In genomic region chr4:133410994-133411393, GRCm38 (mm10) we compare ENCODE assay signal across 26 mouse cellular contexts.
"Had no signal": no experiment of that assay in that cellular context is flagged by ENCODE, and none has a peak within 500 bp of the region (broad histone marks: within the 10 kb centered on the region; RNA-seq: fewer than 3 reads in every experiment).

No protein-coding gene starts in this region.

- H3K27ac ChIP-seq: heart, adult 2 months; heart, embryonic 13.5 days; heart, embryonic 15.5 days; hindbrain, embryonic 13.5 days; hindbrain, embryonic 15.5 days; hindbrain, postnatal 0 days; kidney, embryonic 15.5 days; kidney, postnatal 0 days; limb, embryonic 13.5 days; liver, embryonic 15.5 days had no signal

- ATAC-seq: hindbrain, postnatal 0 days; intestine, embryonic 16.5 days; liver, postnatal 0 days had no signal

- H3K27me3 ChIP-seq: heart, embryonic 13.5 days; heart, embryonic 15.5 days; hindbrain, embryonic 13.5 days; hindbrain, embryonic 15.5 days; kidney, embryonic 15.5 days; limb, embryonic 13.5 days; liver, embryonic 13.5 days; liver, embryonic 15.5 days had no signal

- H3K36me3 ChIP-seq: heart, embryonic 15.5 days; hindbrain, embryonic 15.5 days had no signal

- H3K9me3 ChIP-seq: heart, embryonic 13.5 days; heart, embryonic 15.5 days; hindbrain, embryonic 13.5 days; hindbrain, embryonic 15.5 days; kidney, embryonic 15.5 days; limb, embryonic 13.5 days; liver, embryonic 13.5 days; liver, embryonic 15.5 days had no signal

- H3K9ac ChIP-seq: heart, embryonic 13.5 days; heart, embryonic 15.5 days; hindbrain, embryonic 13.5 days; hindbrain, embryonic 15.5 days; kidney, embryonic 15.5 days; limb, embryonic 13.5 days; liver, embryonic 13.5 days; liver, embryonic 15.5 days; liver, postnatal 0 days had no signal

- DNase-seq: gastrocnemius, postnatal 14 days; gastrocnemius, postnatal 36 days; heart, adult 2 months; heart, postnatal 14 days; heart, postnatal 36 days; kidney, adult 11 months; kidney, adult 2 months; kidney, adult 9 months; kidney, postnatal 14 days; kidney, postnatal 36 days; layer of hippocampus, adult 9-11 months; layer of hippocampus, postnatal 36 days; liver; liver, embryonic 13.5 days; liver, postnatal 0 days had no signal

- H3K4me3 ChIP-seq: heart, adult 2 months; heart, embryonic 13.5 days; heart, embryonic 15.5 days; hindbrain, embryonic 13.5 days; hindbrain, embryonic 15.5 days; kidney, embryonic 15.5 days; limb, embryonic 13.5 days; liver, embryonic 13.5 days; liver, embryonic 15.5 days had no signal

- H3K4me2 ChIP-seq: heart, embryonic 13.5 days; heart, embryonic 15.5 days; hindbrain, embryonic 13.5 days; hindbrain, embryonic 15.5 days; kidney, embryonic 15.5 days; limb, embryonic 13.5 days; liver, embryonic 11.5 days; liver, embryonic 13.5 days; liver, embryonic 15.5 days had no signal
